Mouse (Mus musculus) thymus, postnatal 36 days (tissue): ENCODE results near the gene Plpp2.
A peak's percentile ranks its signal among the peaks of the same experiment; 100 is the strongest.

Experiments
- DNase-seq, 2 experiments: peaks; one replicate each; pipeline ENCODE4 v3.0.0; 2022; ENCODE audit warnings: mixed read lengths in 2 of 2

Gene Plpp2

GRCm38 (mm10) chr10:79548971-79549723 lies 15.6 kb upstream of the Plpp2 start:
- peak in 1 of 2 experiments; percentile 3 for DNase-seq

GRCm38 (mm10) chr10:79548546-79548945 lies 14.9 kb upstream of the Plpp2 start:
- DNase-seq: peak in 1 of 2 experiments; percentile 2

- DNase-seq: peak; percentile 0 to 1
Observed at GRCm38 (mm10) chr10:79547148-79547675, 13.6 kb upstream of the Plpp2 start.

GRCm38 (mm10) chr10:79546483-79546882 lies 12.9 kb upstream of the Plpp2 start:
- DNase-seq: peak in 1 of 2 experiments; percentile 0

- peak in 1 of 2 experiments; percentile 2 for DNase-seq
Observed at GRCm38 (mm10) chr10:79545891-79546290, 12.3 kb upstream of the Plpp2 start.

DNA sequence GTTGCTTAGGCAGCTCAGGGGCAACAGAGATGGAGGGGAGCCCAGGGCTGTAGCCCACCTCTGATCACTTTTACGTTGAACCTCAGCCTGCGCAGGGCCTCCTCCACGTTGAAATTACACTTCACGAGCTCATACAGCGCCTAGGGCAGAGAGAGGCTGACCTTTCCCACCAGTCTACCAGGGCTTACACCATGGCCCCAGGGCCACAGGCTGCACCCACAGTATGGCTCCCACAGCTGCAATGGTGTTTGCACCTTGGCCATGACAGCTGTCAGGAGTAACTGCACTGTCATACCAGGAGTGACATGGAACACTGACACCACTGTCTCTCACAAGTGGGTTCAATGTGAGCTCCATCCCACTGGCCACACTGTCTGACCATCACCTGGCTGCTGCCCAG lies 11.0 kb upstream of the Plpp2 start:
- peak in 1 of 2 experiments; percentile 2 for DNase-seq

- DNase-seq: peak in 1 of 2 experiments; percentile 2
Observed at GRCm38 (mm10) chr10:79543884-79544597, 10.4 kb upstream of the Plpp2 start.

DNA sequence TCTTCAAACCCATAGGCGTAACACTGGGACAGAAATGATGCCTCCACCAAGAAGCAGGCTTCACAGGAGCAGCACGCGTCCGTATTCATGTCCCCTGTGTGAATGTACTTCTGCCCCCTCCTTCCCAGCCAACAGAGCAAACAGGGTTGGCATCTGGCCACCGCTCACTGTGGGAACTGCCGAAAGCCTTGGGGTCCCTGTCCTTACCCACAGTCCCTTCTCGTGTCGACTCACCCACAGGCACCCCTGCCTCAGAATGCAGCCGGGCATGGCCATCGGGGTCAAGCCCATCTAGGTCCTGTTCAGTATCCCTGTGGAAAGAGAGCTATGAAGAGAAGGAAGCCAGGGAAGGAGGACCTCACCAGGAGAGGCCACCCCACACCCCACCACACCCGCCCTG lies 8.6 kb upstream of the Plpp2 start:
- peak; percentile 0 to 2 for DNase-seq

- peak in 1 of 2 experiments; percentile 1 for DNase-seq
Observed at GRCm38 (mm10) chr10:79541522-79541921, 7.9 kb upstream of the Plpp2 start.

DNA sequence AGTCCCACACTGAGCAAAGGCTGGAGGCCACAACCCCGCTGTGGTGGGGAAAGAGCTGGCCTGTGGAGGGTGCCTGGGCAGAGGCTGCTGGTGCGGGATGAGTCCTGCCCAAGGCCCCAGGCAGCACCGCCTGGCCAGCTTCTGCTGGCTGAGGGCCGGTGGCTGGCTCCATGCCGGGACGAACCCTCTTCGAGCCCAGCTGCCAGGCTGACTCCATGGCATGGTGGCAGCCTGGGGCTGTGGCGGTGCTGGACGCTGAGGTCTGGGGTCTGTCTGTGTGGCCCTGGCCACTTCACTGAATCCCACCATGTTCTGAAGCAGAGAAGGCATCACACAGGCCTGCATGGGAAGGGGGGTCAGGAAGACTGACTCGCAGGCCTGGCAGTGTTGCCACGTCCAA lies 7.2 kb upstream of the Plpp2 start:
- peak; percentile 0 to 3 for DNase-seq

- DNase-seq: peak; percentile 1 to 3
Observed at GRCm38 (mm10) chr10:79539701-79540495, 6.3 kb upstream of the Plpp2 start.

DNA sequence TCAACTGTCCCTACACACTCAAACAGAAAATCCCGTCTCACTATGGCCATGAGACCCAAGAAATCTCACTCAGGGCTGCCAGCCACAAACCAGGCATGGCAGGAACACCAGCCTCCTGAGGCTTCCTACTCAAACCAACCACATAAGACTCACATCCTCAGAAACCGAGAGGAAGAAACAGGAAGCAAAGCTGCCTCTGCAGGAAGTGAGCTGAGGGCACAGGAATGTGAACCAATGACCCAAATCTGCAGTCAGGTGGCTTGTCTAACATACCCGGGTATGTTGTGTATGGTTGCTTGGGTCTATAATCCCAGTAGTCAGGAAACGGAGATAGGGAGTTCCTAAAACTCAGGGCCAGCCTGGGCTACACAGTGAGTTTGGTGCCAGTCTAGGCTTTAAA lies 5.3 kb upstream of the Plpp2 start:
- peak in 1 of 2 experiments; percentile 4 for DNase-seq

- peak in 1 of 2 experiments; percentile 1 for DNase-seq
Observed at GRCm38 (mm10) chr10:79538323-79538722, 4.7 kb upstream of the Plpp2 start.

- DNase-seq: peak in 1 of 2 experiments; percentile 0
Observed at GRCm38 (mm10) chr10:79537781-79538180, 4.2 kb upstream of the Plpp2 start.

GRCm38 (mm10) chr10:79537271-79537670 lies 3.7 kb upstream of the Plpp2 start:
- DNase-seq: peak in 1 of 2 experiments; percentile 1

- peak in 1 of 2 experiments; percentile 1 for DNase-seq
Observed at GRCm38 (mm10) chr10:79536461-79537080, 3.0 kb upstream of the Plpp2 start.

DNA sequence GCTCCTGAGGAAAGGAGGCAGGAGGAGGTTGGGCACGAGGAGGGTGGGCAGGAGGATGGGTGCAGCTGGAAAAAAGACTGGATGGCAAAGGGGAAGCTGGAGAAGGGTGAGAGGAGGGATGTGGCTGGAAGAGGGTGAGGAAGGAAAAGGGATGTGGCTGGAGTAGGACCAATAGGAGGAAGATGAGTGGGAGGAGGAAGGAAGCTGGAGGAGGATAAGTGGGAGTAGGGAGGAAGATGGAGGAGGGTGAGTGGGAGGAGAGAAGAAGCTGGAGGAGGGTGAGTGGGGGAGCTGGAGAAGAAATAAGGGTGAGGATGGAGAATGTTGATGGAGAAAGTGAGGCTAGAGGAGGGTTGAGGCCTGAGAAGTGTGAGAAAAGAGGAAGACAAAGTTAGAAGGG lies 1.8 kb upstream of the Plpp2 start:
- DNase-seq: peak in 1 of 2 experiments; percentile 0

- DNase-seq: peak in 1 of 2 experiments; percentile 1
Observed at GRCm38 (mm10) chr10:79534426-79534825, 830 bp upstream of the Plpp2 start.

DNA sequence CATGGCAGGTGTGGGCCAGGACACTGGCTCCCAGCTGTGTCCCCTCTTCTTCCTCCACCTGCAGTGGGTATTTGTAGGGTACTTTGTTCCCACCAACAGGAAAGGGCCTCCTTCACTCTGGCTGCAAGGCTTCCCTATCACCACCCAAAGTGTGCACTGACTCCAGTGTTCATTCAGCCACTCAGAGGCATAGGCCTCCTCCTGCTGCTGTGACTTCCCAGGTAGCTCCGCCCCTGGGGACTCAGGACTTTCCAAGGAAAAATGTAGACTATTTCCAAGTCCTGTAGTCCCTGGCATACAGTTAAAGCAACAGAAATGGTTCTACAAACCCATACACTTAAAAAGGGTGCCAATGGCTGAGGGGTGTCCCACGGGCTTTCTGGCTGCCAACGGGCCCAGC lies 918 bp downstream of the Plpp2 start:
- DNase-seq: peak in 1 of 2 experiments; percentile 2

DNA sequence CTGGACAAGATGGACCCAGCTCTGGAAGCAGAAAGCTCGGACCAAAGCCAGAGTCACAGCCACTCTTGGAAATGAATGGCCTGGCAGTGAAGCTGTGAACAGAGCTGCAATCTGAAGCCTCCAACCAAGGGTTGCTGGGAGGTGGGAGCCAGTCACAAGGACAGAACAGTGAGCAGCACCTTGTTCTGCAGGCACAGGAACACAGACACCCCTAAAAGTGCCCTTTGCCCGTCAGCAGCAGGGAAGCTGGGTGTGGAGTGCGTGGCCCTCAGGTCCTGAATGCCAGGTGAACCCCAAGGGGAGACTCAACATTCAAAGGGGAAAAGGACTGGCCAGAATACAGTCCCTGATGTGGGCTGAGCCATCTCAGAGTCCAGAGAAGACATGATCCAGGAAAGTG lies 2.0 kb downstream of the Plpp2 start:
- DNase-seq: no peak

DNA sequence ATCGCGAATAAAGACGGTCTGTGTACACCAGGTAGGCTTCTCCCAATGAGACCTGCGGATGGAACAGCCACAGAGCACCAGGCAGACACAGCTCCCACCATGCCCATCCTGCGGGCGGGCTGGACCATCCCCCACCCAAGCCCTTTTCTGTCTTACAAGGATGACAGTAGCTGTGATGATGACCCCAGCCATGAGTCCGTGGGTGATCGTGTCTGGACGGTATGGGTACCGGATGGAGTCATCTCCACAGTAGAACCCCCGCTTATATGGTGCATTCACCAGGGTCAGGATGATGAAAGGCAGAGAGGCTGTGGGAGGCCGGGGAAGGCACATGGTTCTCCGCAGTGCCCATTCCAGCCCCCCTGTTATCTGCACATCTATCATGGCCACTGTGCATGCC lies 2.9 kb downstream of the Plpp2 start:
- DNase-seq: no peak

DNA sequence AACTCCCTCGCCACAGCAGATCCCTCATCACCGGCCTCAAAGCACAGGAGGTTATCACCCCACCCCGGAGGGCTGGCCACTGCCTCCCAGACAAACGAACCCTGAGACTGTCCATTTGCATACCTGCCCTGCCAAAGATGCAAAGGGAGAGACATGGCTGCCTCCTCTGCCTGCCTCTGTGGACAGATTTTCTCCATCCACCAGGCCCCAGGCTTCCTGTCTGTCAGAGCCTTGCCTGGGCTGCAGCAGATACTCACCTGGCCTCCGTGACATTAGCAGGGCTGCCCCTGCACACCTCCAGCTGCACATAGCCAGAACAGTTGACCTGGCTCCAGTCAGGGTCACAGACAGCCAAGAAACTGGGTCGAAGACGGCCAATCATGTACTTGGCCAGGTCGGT lies 3.4 kb downstream of the Plpp2 start:
- no peak for DNase-seq
